Mouse (Mus musculus): ENCODE results near the gene Plg. TPM values are rescaled to one million over a fixed set of nuclear protein-coding genes. Genes with fewer than 3 reads are reported as not detected.

The Plg gene
- polyA plus RNA-seq, 1 experiment from 2014 or later: not detected

DNA sequence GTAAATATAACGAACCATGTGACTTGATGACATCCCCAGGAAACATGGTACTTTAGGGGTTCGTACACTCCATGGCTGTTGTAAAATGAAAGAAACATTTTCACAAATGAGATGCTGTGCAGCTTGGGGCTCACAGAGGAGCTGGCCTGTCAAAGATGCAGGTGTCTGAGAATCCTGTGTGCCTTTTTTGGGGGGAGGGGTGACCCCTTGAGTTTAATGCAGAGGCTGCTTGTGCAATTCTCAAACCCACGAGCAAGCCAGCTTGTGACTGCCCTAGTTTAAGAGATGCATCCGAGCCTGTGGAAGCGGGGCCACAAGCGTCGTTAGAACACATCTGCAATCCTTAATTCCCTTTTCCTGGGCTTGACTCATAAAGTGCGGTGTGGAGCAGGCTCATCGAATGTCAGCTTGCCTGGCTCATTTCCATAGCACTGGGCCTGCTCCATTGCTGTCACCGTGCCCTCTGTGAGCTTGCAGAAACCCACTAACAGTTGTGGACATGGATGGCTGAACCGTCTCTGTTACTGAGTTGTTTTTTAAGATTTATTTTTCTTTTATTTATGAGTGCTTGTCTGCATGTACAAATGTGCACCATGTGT is 31.0 kb downstream of the Plg start:
- 62% methylated on average over 11 of the region's 11 CpGs for WGBS
- no peak overlapping the region for H3K27ac ChIP-seq
- no peaks in the 10 kb centered on the region for H3K36me3 ChIP-seq
- no peaks in the 10 kb centered on the region for H3K9me3 ChIP-seq (replicated peaks)
- peaks cover 47% of the 10 kb centered on the region for H3K4me1 ChIP-seq
- H3K4me3 ChIP-seq: no peak overlapping the region
- no peaks in the 10 kb centered on the region for H3K27me3 ChIP-seq (ENCODE audit: low read depth, poor library complexity, severe bottlenecking)
- no peak for DNase-seq (ENCODE audit: low spot score)

DNA sequence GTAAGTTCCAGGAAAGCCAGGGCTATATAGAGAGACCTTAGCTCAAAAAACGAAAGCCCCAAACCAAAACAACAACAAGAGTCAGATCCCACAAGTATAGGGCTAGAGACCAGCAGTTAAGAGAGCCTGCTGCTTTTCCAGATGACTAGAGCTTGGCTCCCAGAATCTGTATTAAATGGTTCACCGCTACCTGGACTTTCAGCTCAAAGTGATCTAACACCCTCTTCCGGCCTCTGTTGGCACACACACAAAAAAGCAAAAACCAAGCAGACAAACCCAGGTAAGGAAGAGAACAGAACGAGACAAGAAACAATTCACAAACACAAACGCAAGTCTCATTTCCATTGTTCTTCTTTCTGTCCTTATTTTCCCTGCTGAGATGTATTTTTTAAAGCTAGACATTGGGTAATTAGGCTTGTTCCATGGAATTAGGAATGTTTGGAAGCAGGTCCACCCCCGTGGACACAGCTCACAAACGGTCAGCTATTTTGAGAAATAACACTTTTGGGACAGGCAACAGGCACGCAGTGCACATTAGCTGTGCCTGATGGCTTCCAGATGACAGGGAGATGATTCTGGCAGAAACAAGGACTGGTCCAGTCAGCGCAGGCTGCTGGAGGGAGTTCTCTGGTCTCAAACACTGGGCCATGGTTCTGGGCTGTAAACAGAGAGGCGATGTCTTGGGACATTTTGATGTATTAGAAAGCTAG is 33.9 kb downstream of the Plg start:
- peak; percentile 49 for DNase-seq (ENCODE audit: low spot score)
- Histone ChIP-seq H3K27me3 (ENCODE audit: low read depth, poor library complexity, severe bottlenecking) (no peaks in the 10 kb centered on the region), H3K9me3 (replicated peaks) (no peaks in the 10 kb centered on the region), H3K36me3 (no peaks in the 10 kb centered on the region), H3K4me3 (no peak overlapping the region), H3K4me1 (peaks cover 62% of the 10 kb centered on the region), H3K27ac (peak overlapping the region; percentile 1; the same call in 1 of the 2 replicates)
- 56% methylated on average over 10 of the region's 10 CpGs for WGBS

DNA sequence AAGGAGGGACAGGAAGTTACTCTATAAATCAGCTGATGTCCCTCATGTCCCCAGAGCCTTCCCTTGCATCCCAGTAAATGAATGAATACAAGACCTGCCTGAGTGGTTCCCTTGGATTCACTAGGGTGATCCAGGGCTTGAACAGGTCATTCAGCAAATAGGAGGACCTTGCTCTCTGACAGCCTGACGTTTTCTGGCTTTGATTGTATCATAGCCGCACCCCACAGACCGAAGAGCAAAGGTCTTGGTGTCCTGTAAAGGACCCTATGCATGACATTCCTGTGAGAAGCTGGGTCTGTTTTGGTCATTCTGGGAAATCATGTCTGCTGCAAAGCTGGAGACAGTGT is 34.5 kb downstream of the Plg start:
- Histone ChIP-seq H3K9me3 (replicated peaks) (no peaks in the 10 kb centered on the region), H3K27me3 (ENCODE audit: low read depth, poor library complexity, severe bottlenecking) (no peaks in the 10 kb centered on the region), H3K36me3 (no peaks in the 10 kb centered on the region), H3K27ac (peak overlapping the region; percentile 1; the same call in 1 of the 2 replicates), H3K4me3 (no peak overlapping the region), H3K4me1 (peaks cover 61% of the 10 kb centered on the region)
- WGBS: 67% methylated on average over 3 of the region's 3 CpGs
- no peak for DNase-seq (ENCODE audit: low spot score)

DNA sequence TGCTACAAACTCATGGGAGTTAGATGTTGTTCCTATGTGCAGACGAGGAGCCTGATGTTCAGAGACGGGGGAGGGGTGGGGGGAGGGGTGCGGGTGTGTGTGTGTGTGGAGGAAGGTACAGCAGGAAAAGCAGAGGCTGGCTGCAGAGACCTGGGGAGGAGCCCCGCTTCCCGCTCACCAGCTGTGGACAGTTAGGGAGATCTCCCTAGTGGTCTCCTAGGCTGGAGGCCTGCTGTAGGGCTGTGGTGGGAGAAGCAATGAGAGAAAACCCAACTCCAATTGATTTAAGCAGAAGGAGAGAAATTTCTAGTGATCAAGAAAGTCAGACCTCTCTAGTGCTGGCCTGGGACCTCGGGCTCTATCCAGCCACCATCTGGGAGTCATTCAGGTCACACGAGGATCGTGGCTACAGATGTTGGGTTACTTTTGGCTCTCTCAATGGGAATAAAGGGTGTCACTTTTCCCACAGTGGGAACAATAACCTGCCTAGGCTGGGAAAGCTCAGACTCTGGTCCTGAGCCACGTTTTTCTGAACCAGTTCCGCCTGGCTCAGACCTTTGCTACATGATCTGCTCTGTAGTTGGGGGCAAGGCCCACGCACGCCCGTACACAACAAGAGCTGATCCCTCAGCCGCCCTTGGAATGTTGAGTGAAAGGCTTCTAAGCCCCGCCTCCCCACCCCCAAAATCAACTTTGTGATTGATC is 36.8 kb downstream of the Plg start:
- peaks cover 41% of the 10 kb centered on the region for H3K4me1 ChIP-seq
- H3K4me3 ChIP-seq: no peak overlapping the region
- WGBS: 40% methylated on average over 15 of the region's 15 CpGs
- peak overlapping the region; percentile 80 for H3K27ac ChIP-seq
- H3K9me3 ChIP-seq (replicated peaks): no peaks in the 10 kb centered on the region
- DNase-seq (ENCODE audit: low spot score): peak; percentile 50
- no peaks in the 10 kb centered on the region for H3K27me3 ChIP-seq (ENCODE audit: low read depth, poor library complexity, severe bottlenecking)
- H3K36me3 ChIP-seq: no peaks in the 10 kb centered on the region

DNA sequence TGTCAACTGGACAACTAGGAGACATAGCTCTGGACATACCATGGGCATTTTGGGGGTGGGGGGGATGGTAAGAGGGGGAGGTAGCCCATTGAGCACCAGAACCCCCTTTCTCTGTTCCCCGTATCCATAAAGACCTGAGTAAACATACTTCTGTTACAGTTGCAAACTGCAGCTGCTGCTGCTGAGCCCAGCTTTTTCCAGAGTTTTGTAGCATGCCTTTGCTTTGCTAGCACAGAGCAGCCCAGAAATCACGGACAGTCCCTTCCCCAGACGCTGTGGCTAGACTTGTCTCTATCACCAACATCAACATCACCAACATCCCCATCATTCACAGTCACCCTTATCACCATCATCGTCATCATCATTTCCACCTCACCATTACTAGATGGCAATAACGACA is 37.3 kb downstream of the Plg start:
- H3K27ac ChIP-seq: peak overlapping the region; percentile 80

DNA sequence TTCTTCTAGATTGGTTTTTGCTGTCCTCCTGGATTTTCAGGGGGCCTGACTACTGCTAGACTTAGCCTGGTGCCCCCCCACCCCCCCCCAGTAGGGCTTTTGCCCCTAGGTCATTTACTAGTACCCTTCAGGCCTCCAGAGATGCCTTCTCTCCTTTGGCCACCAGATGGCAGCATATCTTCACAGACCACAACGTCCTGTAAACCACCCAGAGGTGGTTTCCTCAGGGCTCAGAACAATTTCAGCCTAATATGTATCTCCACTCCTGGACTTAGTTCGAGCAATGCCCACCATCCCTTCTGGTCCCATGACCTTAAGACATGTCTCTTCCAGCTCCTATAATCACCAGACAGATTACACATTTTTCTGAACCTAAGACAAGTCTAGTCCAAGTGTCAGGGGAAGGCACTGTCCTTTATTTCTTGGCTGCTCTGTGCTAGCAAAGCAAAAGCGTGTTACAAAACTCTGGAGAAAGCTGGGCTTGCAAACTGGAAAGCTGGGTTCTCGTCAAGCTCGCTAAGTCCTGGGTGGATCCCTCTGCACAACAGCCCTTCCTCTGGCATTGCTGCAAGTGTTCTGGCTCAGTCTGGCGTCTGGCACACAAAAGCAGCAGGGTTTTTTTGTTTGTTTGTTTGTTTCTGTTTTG is 38.0 kb downstream of the Plg start:
- H3K27ac ChIP-seq: peak overlapping the region; percentile 80; the same call in 1 of the 2 replicates
- no peak overlapping the region for H3K4me3 ChIP-seq
- WGBS: 50% methylated on average over 6 of the region's 6 CpGs
- peaks cover 31% of the 10 kb centered on the region for H3K4me1 ChIP-seq
- H3K36me3 ChIP-seq: no peaks in the 10 kb centered on the region
- DNase-seq (ENCODE audit: low spot score): peak; percentile 86
- no peaks in the 10 kb centered on the region for H3K27me3 ChIP-seq (ENCODE audit: low read depth, poor library complexity, severe bottlenecking)
- H3K9me3 ChIP-seq (replicated peaks): no peaks in the 10 kb centered on the region

More for the DNA sequence above, 37.3 kb downstream of the Plg start:
- 76% methylated on average over 5 of the region's 5 CpGs for WGBS
- Histone ChIP-seq H3K4me3 (no peak overlapping the region), H3K27me3 (ENCODE audit: low read depth, poor library complexity, severe bottlenecking) (no peaks in the 10 kb centered on the region), H3K36me3 (no peaks in the 10 kb centered on the region), H3K9me3 (replicated peaks) (no peaks in the 10 kb centered on the region), H3K4me1 (peaks cover 35% of the 10 kb centered on the region)
- DNase-seq (ENCODE audit: low spot score): no peak

DNA sequence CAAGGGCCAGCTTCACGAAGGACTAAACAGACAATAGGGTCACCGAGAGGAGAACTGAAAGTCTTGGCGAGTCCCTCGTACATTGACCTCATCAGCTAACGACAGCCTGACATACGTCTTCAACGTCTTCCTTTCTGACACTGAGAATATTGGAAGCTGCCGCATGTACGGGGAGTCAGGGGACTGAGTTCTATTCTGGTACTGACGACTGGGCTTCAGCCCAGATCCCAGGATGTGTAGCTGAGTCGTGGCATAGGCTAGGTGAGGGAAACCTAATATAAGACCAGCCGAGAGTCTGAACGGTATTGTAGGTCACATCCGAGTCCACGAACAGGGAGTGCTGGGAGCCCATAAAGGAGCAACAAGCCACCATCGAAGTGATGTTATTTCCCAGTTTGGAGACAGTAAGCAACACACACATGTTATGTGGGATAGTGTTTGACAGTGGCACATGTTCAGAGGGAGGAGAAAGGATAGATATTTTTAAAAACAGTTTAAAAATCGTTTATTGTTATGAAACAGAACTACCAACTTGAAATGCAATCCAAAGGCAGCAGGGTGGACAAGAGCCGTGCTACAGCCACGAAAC is 41.2 kb downstream of the Plg start:
- H3K4me1 ChIP-seq: peaks cover 14% of the 10 kb centered on the region
- 85% methylated on average over 19 of the region's 19 CpGs for WGBS
- no peaks in the 10 kb centered on the region for H3K9me3 ChIP-seq (replicated peaks)
- no peak overlapping the region for H3K4me3 ChIP-seq
- DNase-seq (ENCODE audit: low spot score): no peak
- no peaks in the 10 kb centered on the region for H3K36me3 ChIP-seq
- H3K27ac ChIP-seq: no peak overlapping the region
- H3K27me3 ChIP-seq (ENCODE audit: low read depth, poor library complexity, severe bottlenecking): no peaks in the 10 kb centered on the region

DNA sequence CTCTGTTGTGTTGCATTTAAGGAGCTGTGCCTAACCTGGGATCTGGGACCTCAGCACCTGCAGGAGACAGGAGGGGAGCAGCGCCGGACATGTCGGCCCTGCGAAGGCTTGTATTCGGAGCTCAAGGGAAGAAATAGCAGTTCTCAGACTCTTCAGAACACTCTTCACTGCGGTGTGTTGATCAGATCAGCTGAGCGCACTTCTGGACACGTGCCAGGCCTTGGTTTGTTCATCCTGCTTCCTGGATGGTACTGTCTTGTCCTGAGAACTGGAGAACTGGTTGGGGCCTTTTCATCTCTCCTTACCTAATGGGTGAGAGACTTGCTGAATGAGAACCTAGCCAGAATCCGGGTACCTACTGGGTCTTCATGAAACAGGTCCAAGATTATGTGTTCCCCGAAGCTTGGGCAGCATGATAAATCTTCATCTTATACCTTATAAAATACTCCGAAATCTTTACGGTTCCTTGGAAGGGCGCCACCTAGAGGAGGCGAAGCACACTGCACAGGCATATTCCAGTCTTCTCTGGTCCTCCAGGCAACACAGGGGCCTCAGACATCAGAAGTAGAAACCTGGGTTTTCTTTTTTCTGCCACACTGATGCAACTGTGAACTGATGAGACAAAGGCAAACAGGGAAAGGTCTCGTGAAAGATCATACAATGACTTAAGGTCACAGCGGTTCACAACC is 42.6 kb downstream of the Plg start:
- peak; percentile 46 for DNase-seq (ENCODE audit: low spot score)
- H3K9me3 ChIP-seq (replicated peaks): no peaks in the 10 kb centered on the region
- no peak overlapping the region for H3K4me3 ChIP-seq
- H3K4me1 ChIP-seq: no peaks in the 10 kb centered on the region; the same call in 1 of the 2 replicates
- H3K27ac ChIP-seq: no peak overlapping the region
- H3K27me3 ChIP-seq (ENCODE audit: low read depth, poor library complexity, severe bottlenecking): no peaks in the 10 kb centered on the region
- 70% methylated on average over 16 of the region's 16 CpGs for WGBS
- no peaks in the 10 kb centered on the region for H3K36me3 ChIP-seq

DNA sequence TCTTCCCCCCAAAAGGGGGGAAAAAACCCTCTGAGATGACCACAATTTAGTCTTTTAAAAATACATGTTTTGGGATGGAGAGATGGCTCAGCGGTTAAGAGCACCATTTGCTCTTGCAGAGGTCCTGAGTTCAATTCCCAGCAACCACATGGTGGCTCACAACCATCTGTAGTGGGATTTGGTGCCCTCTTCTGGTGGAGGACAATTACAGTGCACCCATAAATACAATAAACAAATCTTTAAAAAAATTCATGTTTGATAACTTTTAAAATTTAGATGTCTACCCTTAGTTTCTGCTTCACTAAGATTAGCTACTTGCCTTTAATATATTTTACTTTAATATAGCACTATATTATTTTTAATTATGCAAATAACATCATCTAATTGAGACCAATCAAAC is 43.7 kb downstream of the Plg start:
- no peak overlapping the region for H3K27ac ChIP-seq
- H3K4me3 ChIP-seq: no peak overlapping the region
- H3K36me3 ChIP-seq: no peaks in the 10 kb centered on the region
- DNase-seq (ENCODE audit: low spot score): no peak
- H3K27me3 ChIP-seq (ENCODE audit: low read depth, poor library complexity, severe bottlenecking): no peaks in the 10 kb centered on the region
- H3K4me1 ChIP-seq: no peaks in the 10 kb centered on the region
- WGBS: 82% methylated on average over 1 of the region's 1 CpGs
- H3K9me3 ChIP-seq (replicated peaks): no peaks in the 10 kb centered on the region

DNA sequence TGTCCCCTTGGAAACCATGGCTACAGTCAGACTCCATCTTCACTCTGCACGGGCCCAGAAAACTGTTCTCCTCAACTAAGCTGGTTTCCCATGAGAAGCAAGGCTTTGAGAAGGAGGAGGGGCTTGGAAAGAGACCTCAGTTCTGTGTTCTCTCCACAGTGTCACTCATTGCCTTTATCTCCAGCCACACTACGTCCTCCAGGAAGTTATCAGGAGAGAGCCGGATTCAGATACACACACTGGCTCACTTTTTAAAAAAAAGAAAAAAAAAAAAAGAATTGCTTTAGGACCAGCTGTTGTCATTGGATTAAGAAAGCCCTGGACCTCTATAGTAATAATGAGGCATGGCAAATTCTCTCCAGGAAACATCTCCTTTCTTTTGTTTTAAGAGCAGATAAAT is 48.7 kb downstream of the Plg start:
- no peaks in the 10 kb centered on the region for H3K27me3 ChIP-seq (ENCODE audit: low read depth, poor library complexity, severe bottlenecking)
- no peaks in the 10 kb centered on the region for H3K9me3 ChIP-seq (replicated peaks)
- H3K27ac ChIP-seq: no peak overlapping the region
- WGBS: 63% methylated on average over 3 of the region's 3 CpGs
- peaks cover 18% of the 10 kb centered on the region for H3K4me1 ChIP-seq
- H3K4me3 ChIP-seq: no peak overlapping the region
- no peaks in the 10 kb centered on the region for H3K36me3 ChIP-seq
- DNase-seq (ENCODE audit: low spot score): no peak

DNA sequence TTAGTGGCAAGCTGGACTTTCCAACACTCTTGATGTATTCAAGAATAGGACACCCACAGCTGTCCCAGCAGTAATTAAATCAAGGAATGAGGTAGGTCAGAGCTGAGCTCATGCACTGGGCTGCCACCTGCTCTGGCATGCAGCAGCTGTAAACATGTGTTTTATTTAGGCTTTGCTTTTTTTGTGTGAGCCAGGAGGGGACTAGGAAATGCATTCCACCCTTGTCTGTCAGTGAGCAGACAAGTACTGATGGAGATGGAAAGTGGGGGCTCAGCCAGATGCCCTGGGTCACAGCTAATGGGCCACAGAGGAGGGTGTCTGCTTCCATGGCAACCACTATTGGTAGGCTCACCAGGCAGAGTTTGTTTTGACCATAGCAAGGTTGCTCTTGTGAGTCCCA is 50.0 kb downstream of the Plg start:
- H3K9me3 ChIP-seq (replicated peaks): no peaks in the 10 kb centered on the region
- DNase-seq (ENCODE audit: low spot score): peak; percentile 42
- peaks cover 22% of the 10 kb centered on the region for H3K4me1 ChIP-seq
- no peaks in the 10 kb centered on the region for H3K36me3 ChIP-seq
- H3K4me3 ChIP-seq: no peak overlapping the region
- no peak overlapping the region for H3K27ac ChIP-seq
- H3K27me3 ChIP-seq (ENCODE audit: low read depth, poor library complexity, severe bottlenecking): no peaks in the 10 kb centered on the region

DNA sequence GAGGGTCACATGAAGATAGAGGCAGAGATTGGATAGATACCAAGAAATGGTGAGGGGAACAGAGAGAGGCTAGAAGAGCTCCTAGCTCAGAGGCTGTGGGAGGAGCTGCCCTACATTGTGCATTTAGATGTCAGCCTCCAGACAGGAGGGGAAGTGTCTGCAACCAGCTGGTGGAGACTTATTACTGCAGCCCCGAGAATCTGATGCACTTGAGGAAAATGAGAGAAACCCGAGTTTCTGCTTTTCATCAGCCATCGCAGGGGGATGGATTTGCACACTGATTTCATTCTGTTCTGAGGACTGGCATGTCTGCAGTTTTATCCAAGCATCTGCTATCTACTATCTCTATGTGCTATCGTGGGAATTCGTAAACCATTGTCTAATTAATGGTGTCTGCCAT is 53.3 kb downstream of the Plg start:
- Histone ChIP-seq H3K27me3 (ENCODE audit: low read depth, poor library complexity, severe bottlenecking) (no peaks in the 10 kb centered on the region), H3K9me3 (replicated peaks) (no peaks in the 10 kb centered on the region), H3K4me3 (no peak overlapping the region), H3K4me1 (peaks cover 22% of the 10 kb centered on the region), H3K36me3 (no peaks in the 10 kb centered on the region), H3K27ac (no peak overlapping the region)
- DNase-seq (ENCODE audit: low spot score): no peak
- WGBS: 70% methylated on average over 5 of the region's 5 CpGs

Measured in limb, embryonic 10.5 days (tissue).